In the genomic region with DNA sequence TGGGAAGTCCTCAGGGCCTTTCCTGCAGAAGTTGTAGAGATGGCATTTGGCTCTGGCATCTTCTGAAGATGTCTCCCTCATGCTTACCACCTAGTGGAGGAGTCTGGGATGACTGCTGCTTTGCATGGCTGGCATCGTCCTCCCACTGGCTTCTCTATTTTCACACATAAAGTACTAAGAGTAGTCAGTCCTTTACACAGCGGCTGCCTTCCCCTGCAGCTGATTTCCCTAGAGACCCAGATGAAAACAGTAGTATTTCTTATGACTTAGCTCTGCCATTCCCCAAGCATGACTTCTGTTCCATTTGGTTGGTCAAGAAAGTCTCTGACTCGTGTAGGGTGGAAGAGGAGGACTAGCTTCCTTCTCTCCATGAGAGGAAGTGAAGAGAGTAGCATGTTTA, we compare ENCODE assay signal across 9 mouse cellular contexts. TPM values are rescaled to one million over a fixed set of nuclear protein-coding genes. Genes with fewer than 3 reads are reported as not detected.
A peak's percentile ranks its signal among the peaks of the same experiment; 100 is the strongest.
DNase-seq lines count a peak whose midpoint lies in the region; ATAC-seq lines count a peak whose summit lies in the region.
"Had no signal": no experiment of that assay in that cellular context is flagged by ENCODE, and none has a peak within 500 bp of the region (broad histone marks: within the 10 kb centered on the region; RNA-seq: fewer than 3 reads in every experiment).

No protein-coding gene starts in this region.

- H3K4me3 ChIP-seq in kidney, embryonic 15.5 days (replicated peaks): no peak overlapping the region
- no peak overlapping the region for H3K4me3 ChIP-seq in forebrain, embryonic 11.5 days (ENCODE audit: low read depth, low read length)
- H3K4me3 ChIP-seq: heart, embryonic 15.5 days; limb, embryonic 13.5 days had no signal

- DNase-seq in kidney, postnatal 10 days: peak; percentile 25
- DNase-seq in CD4-positive helper T cell, adult 2 months (ENCODE audit: low read depth, low spot score): peak; percentile 24
- DNase-seq in NIH3T3 (ENCODE audit: low read depth): peak; percentile 47
- peak; percentile 18 for DNase-seq in naive thymus-derived CD4-positive, alpha-beta T cell, adult 2 months (ENCODE audit: low read depth)
- DNase-seq in forebrain, embryonic 11.5 days (ENCODE audit: low spot score): no peak
- no peak for DNase-seq in gastrocnemius, adult 18-20 months (ENCODE audit: low spot score)

- H3K4me2 ChIP-seq in kidney, embryonic 15.5 days: no peak overlapping the region
- H3K4me2 ChIP-seq in forebrain, embryonic 11.5 days (ENCODE audit: low read depth, low read length, severe bottlenecking): no peak overlapping the region
- H3K4me2 ChIP-seq: heart, embryonic 15.5 days; limb, embryonic 13.5 days had no signal

- ATAC-seq in kidney, embryonic 15.5 days (replicated peaks; ENCODE audit: low FRiP score): no peak
- no peak for ATAC-seq in forebrain, embryonic 11.5 days (replicated peaks; ENCODE audit: low FRiP score)

- no peaks in the 10 kb centered on the region for H3K4me1 ChIP-seq in kidney, embryonic 15.5 days
- no peaks in the 10 kb centered on the region for H3K4me1 ChIP-seq in forebrain, embryonic 11.5 days (replicated peaks; ENCODE audit: control insufficient read depth, insufficient read depth, low read length)
- H3K4me1 ChIP-seq: heart, embryonic 15.5 days had no signal

- no peaks in the 10 kb centered on the region for H3K27me3 ChIP-seq in kidney, embryonic 15.5 days
- H3K27me3 ChIP-seq in forebrain, embryonic 11.5 days (ENCODE audit: control insufficient read depth, insufficient read depth, low read length): no peaks in the 10 kb centered on the region
- H3K27me3 ChIP-seq: heart, embryonic 15.5 days; limb, embryonic 13.5 days had no signal

- H3K27ac ChIP-seq in kidney, embryonic 15.5 days: no peak overlapping the region
- no peak overlapping the region for H3K27ac ChIP-seq in forebrain, embryonic 11.5 days (ENCODE audit: low read depth, low read length)
- H3K27ac ChIP-seq: heart, embryonic 15.5 days; limb, embryonic 13.5 days had no signal

- H3K9me3 ChIP-seq in kidney, embryonic 15.5 days (replicated peaks): no peaks in the 10 kb centered on the region
- no peaks in the 10 kb centered on the region for H3K9me3 ChIP-seq in forebrain, embryonic 11.5 days (ENCODE audit: control insufficient read depth, low read length)
- H3K9me3 ChIP-seq: heart, embryonic 15.5 days; limb, embryonic 13.5 days had no signal

- WGBS in kidney, embryonic 15.5 days: 43% methylated on average over 3 of the region's 3 CpGs
- 68% methylated on average over 3 of the region's 3 CpGs for WGBS in forebrain, embryonic 11.5 days

- H3K9ac ChIP-seq in kidney, embryonic 15.5 days: no peak overlapping the region
- no peak overlapping the region for H3K9ac ChIP-seq in forebrain, embryonic 11.5 days (ENCODE audit: low read length)
- H3K9ac ChIP-seq: heart, embryonic 15.5 days; limb, embryonic 13.5 days had no signal

- no peaks in the 10 kb centered on the region for H3K36me3 ChIP-seq in kidney, embryonic 15.5 days
- no peaks in the 10 kb centered on the region for H3K36me3 ChIP-seq in forebrain, embryonic 11.5 days (ENCODE audit: control insufficient read depth, insufficient read depth, low read length)
- H3K36me3 ChIP-seq: heart, embryonic 15.5 days; limb, embryonic 13.5 days had no signal

RNA-seq across cellular contexts. Expression of a gene that starts 20.3 kb away (rescaled TPM):
- 28.2 and 30.3 TPM in 2 replicates for polyA plus RNA-seq in kidney, embryonic 15.5 days (2015; fragmentation: Nextera tagmentation; extraction: Ambion mirVana)
- polyA plus RNA-seq in forebrain, embryonic 11.5 days (2014; fragmentation: Nextera tagmentation; extraction: Ambion mirVana): 28.8 and 30.7 TPM in 2 replicates
- total RNA-seq in gastrocnemius, adult 18-20 months (2021): 1 to 10 TPM; 6.6 to 8.5 TPM

RNA-seq across cellular contexts. Expression of a gene that starts 52.8 kb away (rescaled TPM):
- 66.0 and 70.1 TPM in 2 replicates for polyA plus RNA-seq in kidney, embryonic 15.5 days (2015; fragmentation: Nextera tagmentation; extraction: Ambion mirVana)
- polyA plus RNA-seq in forebrain, embryonic 11.5 days (2014; fragmentation: Nextera tagmentation; extraction: Ambion mirVana): 60.7 and 62.7 TPM in 2 replicates
- total RNA-seq in gastrocnemius, adult 18-20 months (2021): 100 to 1,000 TPM in 1 of 2 experiments, 10 to 100 TPM in 1; 56.8 to 140 TPM

Comparison
In these comparisons a context has a peak if more than half of its experiments do, and no peak if none do; other contexts are left out.
1. DNase-seq: peak in kidney, postnatal 10 days (single experiment), CD4-positive helper T cell, adult 2 months (single experiment), NIH3T3 (single experiment) and naive thymus-derived CD4-positive, alpha-beta T cell, adult 2 months (single experiment); none in forebrain, embryonic 11.5 days (single experiment) and gastrocnemius, adult 18-20 months (single experiment).